Mouse (Mus musculus) monocyte, adult 5-6 weeks (primary cell): ENCODE results near the gene Ablim1. TPM values are rescaled to one million over a fixed set of nuclear protein-coding genes. Genes with fewer than 3 reads are reported as not detected.

ENCODE experiments used
- ATAC-seq: fragments of 153-309, 156-312 bp; replicated peaks from 2 replicates; pipeline ENCODE4 v1.8.0; 2017; ENCODE audit warnings: mild to moderate bottlenecking; ENCODE audit not compliant: low TSS enrichment, insufficient number of reproducible peaks, severe bottlenecking, poor library complexity, low FRiP score
- total RNA-seq: library from RNA; stranded (forward); fragments of 200-1000, 200-491, 200-594 nt; gene quantifications from 3 replicates; pipeline ENCODE4 v1.2.3, GENCODE M21; 2017

Gene Ablim1
- total RNA-seq, 1 experiment from 2014 or later, result 62.1 TPM

- ATAC-seq, result no peak
Observed at GRCm38 (mm10) chr19:57352337-57352935, 37.7 kb upstream of the Ablim1 start.

- ATAC-seq, result no peak
Observed at GRCm38 (mm10) chr19:57349096-57349495, 34.4 kb upstream of the Ablim1 start.

- ATAC-seq, result no peak
Observed at GRCm38 (mm10) chr19:57344678-57345077, 30.0 kb upstream of the Ablim1 start.

- no peak for ATAC-seq
Observed at GRCm38 (mm10) chr19:57343860-57344259, 29.1 kb upstream of the Ablim1 start.

GRCm38 (mm10) chr19:57340900-57341742, 26.4 kb upstream of the Ablim1 start:
- no peak for ATAC-seq

- ATAC-seq, result no peak
Observed at GRCm38 (mm10) chr19:57339281-57339864, 24.7 kb upstream of the Ablim1 start.

GRCm38 (mm10) chr19:57335135-57335534, 20.4 kb upstream of the Ablim1 start:
- ATAC-seq, result no peak

GRCm38 (mm10) chr19:57333356-57333755, 18.6 kb upstream of the Ablim1 start:
- no peak for ATAC-seq

GRCm38 (mm10) chr19:57331237-57331636, 16.5 kb upstream of the Ablim1 start:
- ATAC-seq, result no peak

- no peak for ATAC-seq
Observed at GRCm38 (mm10) chr19:57330309-57330708, 15.6 kb upstream of the Ablim1 start.

GRCm38 (mm10) chr19:57328792-57329191, 14.1 kb upstream of the Ablim1 start:
- ATAC-seq, result no peak

GRCm38 (mm10) chr19:57328269-57328668, 13.6 kb upstream of the Ablim1 start:
- ATAC-seq, result no peak

GRCm38 (mm10) chr19:57327679-57328078, 13.0 kb upstream of the Ablim1 start:
- ATAC-seq, result no peak

GRCm38 (mm10) chr19:57325748-57326300, 11.1 kb upstream of the Ablim1 start:
- ATAC-seq, result peak; percentile 55; the same call in 1 of the 2 replicates

- ATAC-seq, result no peak
Observed at GRCm38 (mm10) chr19:57323087-57323486, 8.4 kb upstream of the Ablim1 start.

GRCm38 (mm10) chr19:57322491-57322890, 7.8 kb upstream of the Ablim1 start:
- no peak for ATAC-seq

- no peak for ATAC-seq
Observed at GRCm38 (mm10) chr19:57321839-57322238, 7.1 kb upstream of the Ablim1 start.

GRCm38 (mm10) chr19:57320656-57321382, 6.1 kb upstream of the Ablim1 start:
- ATAC-seq, result no peak

- no peak for ATAC-seq
Observed at GRCm38 (mm10) chr19:57316597-57316996, 1.9 kb upstream of the Ablim1 start.
